Mouse (Mus musculus) neural tube, embryonic 14.5 days (tissue): ENCODE results near the gene Lbhd1. TPM values are rescaled to one million over a fixed set of nuclear protein-coding genes. Genes with fewer than 3 reads are reported as not detected.

Experiments used
- ATAC-seq: fragments of 200-750 bp; cut with Nextera tagmentation; 2 replicates; pipeline ENCODE4 v1.8.0; 2017; ENCODE audit warnings: low read depth, mild to moderate bottlenecking, moderate TSS enrichment, moderate library complexity
- H3K27ac ChIP-seq: fragments of 300-500 bp; sonication (generic); 2 replicates; pipeline ENCODE4 v1.5.1; 2014; ENCODE audit warnings: low read depth, mild to moderate bottlenecking, control low read depth, low read length, moderate library complexity, mixed read lengths
- H3K27me3 ChIP-seq: fragments of 300-500 bp; sonication (generic); 2 replicates; pipeline ENCODE4 v1.6.1; 2014; ENCODE audit warnings: low read length; ENCODE audit not compliant: control insufficient read depth, insufficient read depth
- H3K36me3 ChIP-seq: fragments of 300-500 bp; sonication (generic); 2 replicates; pipeline ENCODE4 v1.6.1; 2014; ENCODE audit warnings: low read length, mixed read lengths; ENCODE audit not compliant: control insufficient read depth, insufficient read depth
- H3K4me1 ChIP-seq: fragments of 300-500 bp; sonication (generic); 2 replicates; pipeline ENCODE4 v1.6.1; 2014; ENCODE audit warnings: low read length; ENCODE audit not compliant: control insufficient read depth, insufficient read depth
- H3K4me2 ChIP-seq: fragments of 300-500 bp; sonication (generic); 2 replicates; pipeline ENCODE4 v1.6.1; 2014; ENCODE audit warnings: mild to moderate bottlenecking, low read depth, low read length, control low read depth
- H3K4me3 ChIP-seq: fragments of 300-500 bp; sonication (generic); 2 replicates; pipeline ENCODE4 v1.5.1; 2014; ENCODE audit warnings: low read depth, low read length, control low read depth, mixed read lengths
- H3K9ac ChIP-seq: fragments of 300-500 bp; sonication (generic); replicated peaks from 2 replicates; pipeline ENCODE4 v1.6.1; 2014; ENCODE audit warnings: low read depth, mild to moderate bottlenecking, control low read depth, low read length, mixed read lengths
- H3K9me3 ChIP-seq: fragments of 300-500 bp; sonication (generic); 2 replicates; pipeline ENCODE4 v1.6.1; 2016; ENCODE audit warnings: low read length; ENCODE audit not compliant: control insufficient read depth
- WGBS: fragments of 180-500 bp; shearing (Covaris S2); extraction: QIAGEN DNeasy Blood & Tissue Kit; methylation state at CpG from one replicate; pipeline ENCODE4 v1.1.7; 2014; 5-methylcytosine and 5-hydroxymethylcytosine counted together
- polyA plus RNA-seq: library from polyadenylated mRNA; unstranded; fragments of >200 nt; fragmentation: Nextera tagmentation; extraction: Ambion mirVana; gene quantifications from 2 replicates; pipeline ENCODE4 v1.2.1, GENCODE M21; 2014

The Lbhd1 gene
- polyA plus RNA-seq, 1 experiment from 2014 or later: 31.7 TPM

DNA sequence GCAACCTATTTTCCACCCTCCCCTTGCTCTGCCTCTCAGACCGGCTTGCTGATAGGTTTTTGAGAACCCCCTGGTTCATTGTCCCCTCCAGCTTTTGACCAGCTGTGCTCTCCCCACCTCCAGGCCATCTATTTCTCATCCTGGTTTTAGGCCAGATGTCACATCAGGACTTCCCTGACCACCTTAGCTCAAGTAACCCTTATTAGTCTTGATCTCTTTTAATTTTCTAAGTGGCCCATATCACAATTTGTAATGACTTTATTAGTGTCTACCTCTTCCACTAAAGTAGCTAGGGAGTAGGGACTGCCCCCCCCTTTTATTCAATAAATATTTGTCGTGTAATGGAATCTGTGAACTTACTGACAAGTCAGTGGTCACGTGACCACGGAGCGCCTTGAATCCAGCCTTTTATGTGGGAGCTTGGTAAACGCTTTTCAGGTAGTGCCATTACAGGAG, 37.3 kb downstream of the Lbhd1 start:
- H3K27ac ChIP-seq: peak overlapping the region; percentile 82
- H3K4me1 ChIP-seq: peaks cover 15% of the 10 kb centered on the region; the same call in 1 of the 2 replicates
- ATAC-seq: no peak; the same call in 1 of the 2 replicates
- H3K4me3 ChIP-seq: peak overlapping the region; percentile 88
- peak overlapping the region; percentile 66 for H3K9ac ChIP-seq
- H3K4me2 ChIP-seq: peak overlapping the region; percentile 84
- WGBS: 3% methylated on average over 6 of the region's 6 CpGs
- H3K9me3 ChIP-seq: no peaks in the 10 kb centered on the region
- no peaks in the 10 kb centered on the region for H3K27me3 ChIP-seq
- peaks cover 6% of the 10 kb centered on the region; the same call in 1 of the 2 replicates for H3K36me3 ChIP-seq

- 88% methylated on average over 9 of the region's 9 CpGs for WGBS
- no peak for ATAC-seq
- Histone ChIP-seq H3K4me2 (peak overlapping the region; percentile 84; the same call in 1 of the 2 replicates), H3K36me3 (peaks cover 6% of the 10 kb centered on the region; the same call in 1 of the 2 replicates), H3K4me3 (no peak overlapping the region; the same call in 1 of the 2 replicates), H3K4me1 (peaks cover 15% of the 10 kb centered on the region; the same call in 1 of the 2 replicates), H3K27me3 (no peaks in the 10 kb centered on the region), H3K9ac (no peak overlapping the region), H3K9me3 (no peaks in the 10 kb centered on the region), H3K27ac (no peak overlapping the region)
Measured at GRCm38 (mm10) chr19:8921741-8922140, 38.2 kb downstream of the Lbhd1 start.

DNA sequence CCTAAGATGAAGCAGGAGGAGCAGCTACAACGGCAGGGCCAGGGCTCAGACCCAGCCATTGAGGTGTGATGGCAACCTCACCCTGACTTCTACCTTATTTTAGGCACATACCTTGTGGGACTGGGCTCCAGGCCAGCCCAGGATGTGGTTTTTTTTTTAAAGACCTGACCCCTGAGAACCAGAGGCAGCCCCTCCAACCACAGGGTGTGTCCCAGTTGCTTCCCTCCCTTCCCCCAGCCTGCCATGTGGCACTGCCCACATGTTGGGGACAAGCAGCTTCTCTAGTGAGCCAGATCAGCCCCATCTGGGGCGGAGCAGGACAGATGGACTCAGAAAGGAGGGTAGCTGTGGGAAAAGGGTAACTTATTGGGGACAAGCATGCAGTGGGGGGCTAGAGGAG, 43.2 kb downstream of the Lbhd1 start:
- Histone ChIP-seq H3K27ac (no peak overlapping the region), H3K4me2 (no peak overlapping the region), H3K27me3 (no peaks in the 10 kb centered on the region), H3K4me1 (peaks cover 5% of the 10 kb centered on the region; the same call in 1 of the 2 replicates), H3K9me3 (no peaks in the 10 kb centered on the region), H3K4me3 (no peak overlapping the region), H3K36me3 (peaks cover 9% of the 10 kb centered on the region; the same call in 1 of the 2 replicates), H3K9ac (no peak overlapping the region)
- no peak for ATAC-seq
- WGBS: 95% methylated on average over 2 of the region's 2 CpGs

DNA sequence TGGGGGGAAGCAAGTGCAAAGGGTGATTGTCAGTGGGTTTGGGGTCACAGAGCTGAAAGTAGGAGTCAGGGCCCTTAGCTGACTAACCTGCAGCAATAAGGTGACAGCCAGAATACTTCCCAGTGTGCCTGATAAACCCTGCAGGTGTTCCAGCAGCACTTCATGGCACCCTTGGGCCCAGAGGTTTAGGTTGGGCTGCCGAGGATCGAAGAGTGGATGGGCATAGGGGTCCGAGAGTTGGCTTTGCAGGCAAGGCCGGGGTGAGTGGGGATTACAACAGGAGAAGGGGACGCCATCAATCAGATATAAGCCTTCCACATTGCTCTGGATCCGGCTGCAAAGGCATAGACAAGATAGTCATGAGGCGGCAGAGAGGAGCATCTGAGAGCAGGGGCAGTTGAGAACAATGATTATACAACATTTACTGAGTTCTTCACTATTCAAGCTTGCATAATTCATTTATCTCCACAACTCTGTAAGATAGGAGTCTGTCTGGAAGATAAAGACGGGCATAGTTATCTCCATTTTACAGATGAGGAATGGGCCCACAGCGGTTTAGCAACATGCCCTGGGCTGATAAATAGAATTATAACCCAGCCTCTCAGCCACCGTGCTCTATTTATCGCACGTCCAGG, 44.5 kb downstream of the Lbhd1 start:
- Histone ChIP-seq H3K4me2 (no peak overlapping the region), H3K4me3 (no peak overlapping the region), H3K4me1 (0 out of 2 replicates have a peak, but pooled peaks cover 3% of the 10 kb centered on the region), H3K27ac (no peak overlapping the region), H3K9ac (no peak overlapping the region), H3K36me3 (peaks cover 8% of the 10 kb centered on the region; the same call in 1 of the 2 replicates), H3K27me3 (no peaks in the 10 kb centered on the region), H3K9me3 (no peaks in the 10 kb centered on the region)
- 91% methylated on average over 12 of the region's 12 CpGs for WGBS
- no peak for ATAC-seq

GRCm38 (mm10) chr19:8928689-8929223, 45.2 kb downstream of the Lbhd1 start:
- WGBS: 19% methylated on average over 16 of the region's 16 CpGs
- H3K27me3 ChIP-seq: no peaks in the 10 kb centered on the region
- H3K9me3 ChIP-seq: no peaks in the 10 kb centered on the region
- H3K27ac ChIP-seq: no peak overlapping the region
- 0 out of 2 replicates have a peak, but pooled peaks cover 3% of the 10 kb centered on the region for H3K4me1 ChIP-seq
- H3K36me3 ChIP-seq: peaks cover 8% of the 10 kb centered on the region; the same call in 1 of the 2 replicates
- peak overlapping the region; percentile 48 for H3K4me3 ChIP-seq
- ATAC-seq: peak; percentile 23; the same call in 1 of the 2 replicates
- peak overlapping the region; percentile 21; the same call in 1 of the 2 replicates for H3K9ac ChIP-seq
- H3K4me2 ChIP-seq: peak overlapping the region; percentile 64

GRCm38 (mm10) chr19:8929224-8930088, 45.9 kb downstream of the Lbhd1 start, which contains the start of the genes Rom1 and Eml3:
Gene Rom1 (minus strand): TSS chr19:8929356.
Gene Eml3 (plus strand): TSS chr19:8929552.
- WGBS: 1% methylated on average over 67 of the region's 74 CpGs
- Histone ChIP-seq H3K4me2 (peak within 1 kb of the TSS; percentile 64), H3K4me1 (0 out of 2 replicates have a peak, but pooled peaks cover 3% of the 10 kb centered on the region), H3K9me3 (no peaks in the 10 kb centered on the region), H3K36me3 (peaks cover 8% of the 10 kb centered on the region; the same call in 1 of the 2 replicates), H3K4me3 (peak within 1 kb of the TSS; percentile 48), H3K27me3 (no peaks in the 10 kb centered on the region), H3K27ac (no peak within 1 kb of the TSS), H3K9ac (peak within 1 kb of the TSS; percentile 58)
- peak; percentile 50 for ATAC-seq

- Histone ChIP-seq H3K9ac (peak overlapping the region; percentile 58), H3K36me3 (peaks cover 8% of the 10 kb centered on the region; the same call in 1 of the 2 replicates), H3K4me2 (peak overlapping the region; percentile 64), H3K27me3 (no peaks in the 10 kb centered on the region), H3K27ac (no peak overlapping the region), H3K9me3 (no peaks in the 10 kb centered on the region), H3K4me1 (0 out of 2 replicates have a peak, but pooled peaks cover 3% of the 10 kb centered on the region), H3K4me3 (peak overlapping the region; percentile 48)
- 11% methylated on average over 11 of the region's 11 CpGs for WGBS
- no peak for ATAC-seq
Measured at GRCm38 (mm10) chr19:8930117-8930516, 46.6 kb downstream of the Lbhd1 start.

GRCm38 (mm10) chr19:8930771-8931170, 47.2 kb downstream of the Lbhd1 start:
- Histone ChIP-seq H3K4me3 (no peak overlapping the region), H3K9ac (no peak overlapping the region), H3K36me3 (peaks cover 8% of the 10 kb centered on the region; the same call in 1 of the 2 replicates), H3K4me1 (0 out of 2 replicates have a peak, but pooled peaks cover 3% of the 10 kb centered on the region), H3K27me3 (no peaks in the 10 kb centered on the region), H3K4me2 (no peak overlapping the region; the same call in 1 of the 2 replicates), H3K27ac (no peak overlapping the region), H3K9me3 (no peaks in the 10 kb centered on the region)
- WGBS: 88% methylated on average over 7 of the region's 7 CpGs
- ATAC-seq: no peak
